Mouse (Mus musculus): Measurements from ENCODE around the gene Btbd35f30.
"Not testable (repeated sequence)": the region's sequence is repeated elsewhere in the genome, so short reads cannot be mapped to it uniquely, and the experiment has no call there.

Btbd35f30 gene

DNA sequence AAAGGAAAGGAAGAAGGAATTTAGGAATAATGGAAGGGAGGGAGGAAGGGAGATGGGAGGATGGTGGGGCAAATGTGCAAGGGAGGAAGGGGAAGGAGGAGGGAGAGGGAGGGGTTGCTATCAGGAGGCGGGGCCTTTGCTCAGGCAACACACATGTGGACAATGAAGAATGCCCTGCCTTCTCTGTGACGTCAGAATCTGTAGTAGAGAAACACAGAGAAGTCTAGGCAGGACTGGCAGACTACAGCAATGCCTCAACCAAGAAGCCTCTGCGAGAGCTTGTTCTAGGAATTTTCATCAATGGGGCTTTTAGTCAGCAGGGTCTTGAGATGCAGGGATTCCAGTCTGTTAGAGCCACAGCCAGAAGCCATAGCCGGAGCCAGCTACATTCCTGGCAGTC lies at the start of gene Btbd35f30:
Gene Btbd35f30, plus strand, starts transcription at position 301 of the 400 bp plus-strand sequence.
- DNase-seq (ENCODE audit: low read depth, low spot score) = not testable (repeated sequence)

- not testable (repeated sequence) for DNase-seq (ENCODE audit: low read depth, low spot score)
These were observed 47.0 kb downstream of the Btbd35f30 start, which contains the start of gene Gm21789 for GRCm38 (mm10) chrX:32941468-32941867. Gene Gm21789 (plus strand): TSS chrX:32941768.
